Mouse (Mus musculus) limb, embryonic 15.5 days (tissue): ENCODE results near the gene Clip2. TPM values are rescaled to one million over a fixed set of nuclear protein-coding genes. Genes with fewer than 3 reads are reported as not detected.

Experiments
- ATAC-seq: fragments of 200-750 bp; cut with Nextera tagmentation; 2 replicates; pipeline ENCODE4 v1.8.0; 2017; ENCODE audit warnings: low read depth, moderate TSS enrichment; ENCODE audit not compliant: insufficient number of reproducible peaks, low FRiP score, low TSS enrichment
- H3K27ac ChIP-seq: fragments of 300-500 bp; sonication (generic); 2 replicates; pipeline ENCODE4 v1.5.1; 2015; ENCODE audit warnings: moderate library complexity, mild to moderate bottlenecking, inconsistent platforms
- H3K27me3 ChIP-seq: fragments of 300-500 bp; sonication (generic); 2 replicates; pipeline ENCODE4 v1.6.1; 2015; ENCODE audit warnings: inconsistent platforms
- H3K36me3 ChIP-seq: fragments of 300-500 bp; sonication (generic); 2 replicates; pipeline ENCODE4 v1.6.1; 2015; ENCODE audit warnings: inconsistent platforms
- H3K4me1 ChIP-seq: fragments of 300-500 bp; sonication (generic); 2 replicates; pipeline ENCODE4 v1.6.1; 2015; ENCODE audit warnings: inconsistent platforms
- H3K4me2 ChIP-seq: fragments of 300-500 bp; sonication (generic); 2 replicates; pipeline ENCODE4 v1.6.1; 2015; ENCODE audit warnings: mild to moderate bottlenecking, inconsistent platforms
- H3K4me3 ChIP-seq: fragments of 300-500 bp; sonication (generic); 2 replicates; pipeline ENCODE4 v1.5.1; 2015; ENCODE audit warnings: mild to moderate bottlenecking, inconsistent platforms
- H3K9ac ChIP-seq: fragments of 300-500 bp; sonication (generic); 2 replicates; pipeline ENCODE4 v1.6.1; 2015; ENCODE audit warnings: inconsistent platforms
- H3K9me3 ChIP-seq: fragments of 300-500 bp; sonication (generic); 2 replicates; pipeline ENCODE4 v1.6.1; 2016; ENCODE audit warnings: inconsistent platforms
- WGBS: fragments of 180-500 bp; shearing (Covaris S2); methylation state at CpG from one replicate; pipeline ENCODE4 v1.1.7; 2015; 5-methylcytosine and 5-hydroxymethylcytosine counted together
- polyA plus RNA-seq: library from polyadenylated mRNA; unstranded; fragments of >200 nt; fragmentation: Nextera tagmentation; extraction: Ambion mirVana; gene quantifications from 2 replicates; pipeline ENCODE4 v1.2.1, GENCODE M21; 2015

Gene Clip2
- polyA plus RNA-seq, 1 experiment from 2014 or later: 3.9 TPM

GRCm38 (mm10) chr5:134560071-134560449 is 7.8 kb upstream of the Clip2 start, which contains the start of gene Syna:
TSS of gene Syna (minus strand) at chr5:134560171.
- H3K4me1 ChIP-seq: peaks cover 10% of the 10 kb centered on the region
- 87% methylated on average over 7 of the region's 7 CpGs for WGBS
- H3K9me3 ChIP-seq: no peaks in the 10 kb centered on the region
- no peaks in the 10 kb centered on the region for H3K36me3 ChIP-seq
- no peak within 1 kb of the TSS for H3K4me2 ChIP-seq
- H3K4me3 ChIP-seq: no peak within 1 kb of the TSS
- H3K27me3 ChIP-seq: no peaks in the 10 kb centered on the region
- no peak within 1 kb of the TSS for H3K27ac ChIP-seq
- no peak for ATAC-seq
- H3K9ac ChIP-seq: no peak within 1 kb of the TSS

GRCm38 (mm10) chr5:134555463-134556164 is 3.4 kb upstream of the Clip2 start:
- no peaks in the 10 kb centered on the region for H3K36me3 ChIP-seq
- no peak for ATAC-seq
- peak overlapping the region; percentile 34 for H3K4me2 ChIP-seq
- no peak overlapping the region for H3K4me3 ChIP-seq
- H3K4me1 ChIP-seq: peaks cover 30% of the 10 kb centered on the region
- H3K27me3 ChIP-seq: no peaks in the 10 kb centered on the region
- H3K27ac ChIP-seq: peak overlapping the region; percentile 63
- H3K9me3 ChIP-seq: no peaks in the 10 kb centered on the region
- WGBS: 10% methylated on average over 20 of the region's 20 CpGs
- no peak overlapping the region; the same call in 1 of the 2 replicates for H3K9ac ChIP-seq

GRCm38 (mm10) chr5:134553951-134554546 is 1.8 kb upstream of the Clip2 start:
- H3K9me3 ChIP-seq: no peaks in the 10 kb centered on the region
- H3K4me3 ChIP-seq: no peak overlapping the region
- H3K27ac ChIP-seq: no peak overlapping the region
- H3K4me2 ChIP-seq: no peak overlapping the region
- H3K4me1 ChIP-seq: peaks cover 38% of the 10 kb centered on the region
- no peaks in the 10 kb centered on the region for H3K36me3 ChIP-seq
- WGBS: 77% methylated on average over 5 of the region's 5 CpGs
- H3K27me3 ChIP-seq: no peaks in the 10 kb centered on the region
- H3K9ac ChIP-seq: no peak overlapping the region
- no peak for ATAC-seq

GRCm38 (mm10) chr5:134551233-134552109 is 763 bp downstream of the Clip2 start:
- Histone ChIP-seq H3K4me1 (peaks cover 41% of the 10 kb centered on the region), H3K36me3 (no peaks in the 10 kb centered on the region), H3K4me2 (peak overlapping the region; percentile 90), H3K27me3 (no peaks in the 10 kb centered on the region), H3K9ac (peak overlapping the region; percentile 87), H3K27ac (peak overlapping the region; percentile 96), H3K4me3 (peak overlapping the region; percentile 82), H3K9me3 (no peaks in the 10 kb centered on the region)
- peak; percentile 11; the same call in 1 of the 2 replicates for ATAC-seq
- WGBS: 1% methylated on average over 48 of the region's 52 CpGs

GRCm38 (mm10) chr5:134550836-134551232 is 1.4 kb downstream of the Clip2 start:
- H3K27ac ChIP-seq: peak overlapping the region; percentile 96
- H3K9me3 ChIP-seq: no peaks in the 10 kb centered on the region
- H3K36me3 ChIP-seq: no peaks in the 10 kb centered on the region
- peaks cover 38% of the 10 kb centered on the region for H3K4me1 ChIP-seq
- H3K4me3 ChIP-seq: peak overlapping the region; percentile 82
- no peak for ATAC-seq
- no peaks in the 10 kb centered on the region for H3K27me3 ChIP-seq
- peak overlapping the region; percentile 87 for H3K9ac ChIP-seq
- WGBS: 3% methylated on average over 6 of the region's 6 CpGs
- H3K4me2 ChIP-seq: peak overlapping the region; percentile 90

- Histone ChIP-seq H3K4me3 (no peak overlapping the region), H3K36me3 (no peaks in the 10 kb centered on the region), H3K4me2 (no peak overlapping the region), H3K9me3 (no peaks in the 10 kb centered on the region), H3K27ac (no peak overlapping the region), H3K27me3 (no peaks in the 10 kb centered on the region), H3K4me1 (peaks cover 29% of the 10 kb centered on the region), H3K9ac (no peak overlapping the region)
- WGBS: 97% methylated on average over 3 of the region's 3 CpGs
- no peak for ATAC-seq
Observed at GRCm38 (mm10) chr5:134549640-134550168, 2.5 kb downstream of the Clip2 start.

- no peak for ATAC-seq
- WGBS: 45% methylated on average over 5 of the region's 5 CpGs
- peaks cover 29% of the 10 kb centered on the region for H3K4me1 ChIP-seq
- no peaks in the 10 kb centered on the region for H3K36me3 ChIP-seq
- no peaks in the 10 kb centered on the region for H3K9me3 ChIP-seq
- no peak overlapping the region for H3K27ac ChIP-seq
- no peak overlapping the region for H3K4me3 ChIP-seq
- H3K4me2 ChIP-seq: no peak overlapping the region
- no peaks in the 10 kb centered on the region for H3K27me3 ChIP-seq
- H3K9ac ChIP-seq: no peak overlapping the region
Observed at GRCm38 (mm10) chr5:134548306-134548705, 3.9 kb downstream of the Clip2 start.

GRCm38 (mm10) chr5:134546790-134547189 is 5.4 kb downstream of the Clip2 start:
- H3K27me3 ChIP-seq: no peaks in the 10 kb centered on the region
- no peaks in the 10 kb centered on the region for H3K36me3 ChIP-seq
- no peak overlapping the region for H3K9ac ChIP-seq
- no peak for ATAC-seq
- H3K4me1 ChIP-seq: peaks cover 24% of the 10 kb centered on the region
- H3K27ac ChIP-seq: no peak overlapping the region
- no peak overlapping the region for H3K4me2 ChIP-seq
- WGBS: 83% methylated on average over 7 of the region's 7 CpGs
- H3K4me3 ChIP-seq: no peak overlapping the region
- no peaks in the 10 kb centered on the region for H3K9me3 ChIP-seq

GRCm38 (mm10) chr5:134545242-134545629 is 7.0 kb downstream of the Clip2 start:
- no peak overlapping the region for H3K27ac ChIP-seq
- no peaks in the 10 kb centered on the region for H3K9me3 ChIP-seq
- peaks cover 3% of the 10 kb centered on the region; the same call in 1 of the 2 replicates for H3K36me3 ChIP-seq
- WGBS: 60% methylated on average over 3 of the region's 3 CpGs
- ATAC-seq: no peak
- peaks cover 24% of the 10 kb centered on the region for H3K4me1 ChIP-seq
- no peak overlapping the region for H3K4me2 ChIP-seq
- H3K27me3 ChIP-seq: no peaks in the 10 kb centered on the region
- no peak overlapping the region for H3K9ac ChIP-seq
- no peak overlapping the region for H3K4me3 ChIP-seq

- no peak overlapping the region for H3K4me2 ChIP-seq
- H3K9me3 ChIP-seq: no peaks in the 10 kb centered on the region
- H3K27me3 ChIP-seq: no peaks in the 10 kb centered on the region
- H3K4me1 ChIP-seq: peaks cover 29% of the 10 kb centered on the region
- ATAC-seq: no peak
- no peak overlapping the region for H3K27ac ChIP-seq
- H3K36me3 ChIP-seq: peaks cover 3% of the 10 kb centered on the region; the same call in 1 of the 2 replicates
- 64% methylated on average over 19 of the region's 19 CpGs for WGBS
- H3K4me3 ChIP-seq: no peak overlapping the region
- H3K9ac ChIP-seq: no peak overlapping the region
Observed at GRCm38 (mm10) chr5:134544516-134545241, 7.6 kb downstream of the Clip2 start.

- no peak for ATAC-seq
- Histone ChIP-seq H3K27ac (no peak overlapping the region), H3K4me1 (peaks cover 26% of the 10 kb centered on the region), H3K36me3 (peaks cover 9% of the 10 kb centered on the region; the same call in 1 of the 2 replicates), H3K27me3 (no peaks in the 10 kb centered on the region), H3K4me2 (no peak overlapping the region), H3K9me3 (no peaks in the 10 kb centered on the region), H3K4me3 (no peak overlapping the region), H3K9ac (no peak overlapping the region)
- 40% methylated on average over 7 of the region's 7 CpGs for WGBS
Observed at GRCm38 (mm10) chr5:134541640-134542039, 10.6 kb downstream of the Clip2 start.
